Mouse (Mus musculus) right cerebral cortex, postnatal 10 days (tissue): ENCODE results near the gene Lsamp.

Source experiments
- DNase-seq, 2 experiments: peaks; one replicate each; pipeline ENCODE4 v3.0.0; 2021; ENCODE audit warnings: low spot score in 2 of 2

Lsamp gene

GRCm38 (mm10) chr16:42048138-42048537 lies 2064.0 kb downstream of the Lsamp start:
- no peak for DNase-seq

GRCm38 (mm10) chr16:42059927-42060326 lies 2075.8 kb downstream of the Lsamp start:
- DNase-seq, result no peak

GRCm38 (mm10) chr16:42074325-42074724 lies 2090.2 kb downstream of the Lsamp start:
- DNase-seq, result no peak

- peak in 1 of 2 experiments; percentile 53 for DNase-seq
Observed at GRCm38 (mm10) chr16:42079573-42079972, 2095.4 kb downstream of the Lsamp start.

GRCm38 (mm10) chr16:42081611-42082010 lies 2097.4 kb downstream of the Lsamp start:
- no peak for DNase-seq

- no peak for DNase-seq
Observed at GRCm38 (mm10) chr16:42097510-42097909, 2113.3 kb downstream of the Lsamp start.

- DNase-seq, result no peak
Observed at GRCm38 (mm10) chr16:42102186-42102585, 2118.0 kb downstream of the Lsamp start.

- peak in 1 of 2 experiments; percentile 26 for DNase-seq
Observed at GRCm38 (mm10) chr16:42102635-42103034, 2118.5 kb downstream of the Lsamp start.

- no peak for DNase-seq
Observed at GRCm38 (mm10) chr16:42112251-42112650, 2128.1 kb downstream of the Lsamp start.

- no peak for DNase-seq
Observed at GRCm38 (mm10) chr16:42113246-42113645, 2129.1 kb downstream of the Lsamp start.

- no peak for DNase-seq
Observed at GRCm38 (mm10) chr16:42121788-42122187, 2137.6 kb downstream of the Lsamp start.

GRCm38 (mm10) chr16:42123826-42124225 lies 2139.7 kb downstream of the Lsamp start:
- DNase-seq, result no peak

- no peak for DNase-seq
Observed at GRCm38 (mm10) chr16:42126061-42126460, 2141.9 kb downstream of the Lsamp start.

GRCm38 (mm10) chr16:42147164-42147563 lies 2163.0 kb downstream of the Lsamp start:
- DNase-seq, result no peak

- DNase-seq, result no peak
Observed at GRCm38 (mm10) chr16:42149216-42149942, 2165.2 kb downstream of the Lsamp start.

- no peak for DNase-seq
Observed at GRCm38 (mm10) chr16:42152640-42153039, 2168.5 kb downstream of the Lsamp start.

- DNase-seq, result no peak
Observed at GRCm38 (mm10) chr16:42157816-42158215, 2173.7 kb downstream of the Lsamp start.

- DNase-seq, result peak; percentile 87 to 88
Observed at GRCm38 (mm10) chr16:42164941-42165340, 2180.8 kb downstream of the Lsamp start.

- no peak for DNase-seq
Observed at GRCm38 (mm10) chr16:42168292-42168691, 2184.1 kb downstream of the Lsamp start.

GRCm38 (mm10) chr16:42169447-42170140 lies 2185.4 kb downstream of the Lsamp start:
- peak; percentile 79 to 88 for DNase-seq

GRCm38 (mm10) chr16:42172476-42172875 lies 2188.3 kb downstream of the Lsamp start:
- DNase-seq, result peak; percentile 90 to 94

GRCm38 (mm10) chr16:42178866-42179265 lies 2194.7 kb downstream of the Lsamp start:
- DNase-seq, result no peak

- DNase-seq, result no peak
Observed at GRCm38 (mm10) chr16:42180025-42180424, 2195.9 kb downstream of the Lsamp start.
